Mouse (Mus musculus) bone marrow macrophage, adult 2 months (primary cell): ENCODE data around the gene Prss37. TPM values are rescaled to one million over a fixed set of nuclear protein-coding genes. Genes with fewer than 3 reads are reported as not detected.

Source experiments
- H3K27ac ChIP-seq: 2 replicates; pipeline ENCODE4 v1.5.1; 2012; ENCODE audit warnings: low read depth, low read length; ENCODE audit not compliant: insufficient read depth
- H3K4me1 ChIP-seq: 2 replicates; pipeline ENCODE4 v1.6.1; 2012; ENCODE audit warnings: low read length; ENCODE audit not compliant: control insufficient read depth, insufficient read depth
- H3K4me3 ChIP-seq: 2 replicates; pipeline ENCODE4 v1.5.1; 2012; ENCODE audit warnings: mild to moderate bottlenecking, low read length, moderate library complexity; ENCODE audit not compliant: insufficient read depth
- CTCF ChIP-seq: IDR thresholded peaks from 2 replicates; pipeline ENCODE4 v1.5.1; 2012; ENCODE audit warnings: low read depth, mild to moderate bottlenecking, low read length, moderate library complexity
- polyA plus RNA-seq: library from polyadenylated mRNA; stranded (reverse); fragments of >200 nt; gene quantifications from 2 replicates; pipeline ENCODE4 v1.2.4, GENCODE M21; 2012; ENCODE audit not compliant: missing spikeins, insufficient read depth, insufficient read length

Gene Prss37
- polyA plus RNA-seq, 1 experiment, result not detected

DNA sequence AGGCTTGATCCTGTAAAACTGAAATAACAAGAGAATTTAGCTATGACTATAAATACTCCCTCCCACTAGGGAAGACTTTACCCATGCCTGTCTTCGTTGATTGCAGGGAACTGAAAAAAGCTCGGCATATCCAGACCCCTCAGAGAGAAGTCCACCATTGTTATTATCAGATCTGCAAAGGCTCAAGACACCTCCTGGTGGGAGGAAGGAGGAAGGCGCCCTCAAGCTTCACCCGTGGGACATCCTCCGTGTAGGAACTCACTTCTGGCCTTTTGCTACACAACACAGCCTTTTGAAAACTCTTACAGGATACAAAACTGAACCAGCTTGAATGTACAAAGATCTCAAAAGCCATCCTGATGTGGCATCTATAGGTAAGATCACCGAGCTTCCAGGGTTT, 53.6 kb downstream of the Prss37 start:
- TF ChIP-seq CTCF, result no peak
- no peak overlapping the region for H3K4me3 ChIP-seq
- no peak overlapping the region for H3K27ac ChIP-seq
- peaks cover 2% of the 10 kb centered on the region; the same call in 1 of the 2 replicates for H3K4me1 ChIP-seq

Other genes starting within 250 kb of the Prss37 start
- gene Agk, start 194.3 kb downstream of the Prss37 start, polyA plus RNA-seq, result 8.1 and 10.1 TPM in 2 replicates
- gene E330009J07Rik, start 83.4 kb downstream of the Prss37 start, polyA plus RNA-seq, result 3.2 and 3.8 TPM in 2 replicates
- not detected in 2 replicates for gene Wee2, start 80.4 kb downstream of the Prss37 start, polyA plus RNA-seq
- 49.8 and 58.1 TPM in 2 replicates for gene Ssbp1, start 48.2 kb downstream of the Prss37 start, polyA plus RNA-seq
- not detected in 2 replicates for gene Tas2r137, start 28.3 kb downstream of the Prss37 start, polyA plus RNA-seq
- not detected in 2 replicates for gene Tas2r108, start 26.0 kb downstream of the Prss37 start, polyA plus RNA-seq
- gene Olfr461, start 35.5 kb upstream of the Prss37 start, polyA plus RNA-seq, result not detected in 2 replicates
- gene Olfr460, start 50.0 kb upstream of the Prss37 start, polyA plus RNA-seq, result not detected in 2 replicates
- 49.9 and 57.2 TPM in 2 replicates for gene Clec5a, start 66.3 kb upstream of the Prss37 start, polyA plus RNA-seq
- gene Tas2r138, start 93.8 kb upstream of the Prss37 start, polyA plus RNA-seq, result not detected in 2 replicates
- gene Mgam, start 109.3 kb upstream of the Prss37 start, polyA plus RNA-seq, result 0.16 and 0.24 TPM in 2 replicates